Mouse (Mus musculus): ENCODE data around the gene Olfr1057.
"Not testable (repeated sequence)": the region's sequence is repeated elsewhere in the genome, so short reads cannot be mapped to it uniquely, and the experiment has no call there.

Olfr1057 gene

DNA sequence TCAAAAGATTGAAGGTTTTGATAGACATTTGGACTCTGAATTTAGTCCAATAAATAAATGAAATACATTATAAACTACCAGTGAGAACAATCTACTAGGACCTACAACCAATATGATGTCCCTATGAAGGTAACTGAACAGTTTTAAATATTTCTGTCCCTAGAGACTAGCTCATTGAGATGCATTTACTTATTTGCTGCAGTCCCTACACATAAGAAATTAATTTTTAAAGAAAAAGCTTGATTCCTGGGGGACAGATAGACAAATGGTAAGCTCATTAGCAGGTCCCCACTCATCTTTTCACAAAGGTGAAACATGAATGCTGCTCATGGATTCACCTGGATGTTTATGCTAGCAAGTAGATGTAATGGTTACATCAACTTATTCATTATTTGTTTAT is at the start of gene Olfr1057:
Gene Olfr1057, minus strand, starts transcription at position 101 of the 400 bp plus-strand sequence.
- no peak for DNase-seq

DNA sequence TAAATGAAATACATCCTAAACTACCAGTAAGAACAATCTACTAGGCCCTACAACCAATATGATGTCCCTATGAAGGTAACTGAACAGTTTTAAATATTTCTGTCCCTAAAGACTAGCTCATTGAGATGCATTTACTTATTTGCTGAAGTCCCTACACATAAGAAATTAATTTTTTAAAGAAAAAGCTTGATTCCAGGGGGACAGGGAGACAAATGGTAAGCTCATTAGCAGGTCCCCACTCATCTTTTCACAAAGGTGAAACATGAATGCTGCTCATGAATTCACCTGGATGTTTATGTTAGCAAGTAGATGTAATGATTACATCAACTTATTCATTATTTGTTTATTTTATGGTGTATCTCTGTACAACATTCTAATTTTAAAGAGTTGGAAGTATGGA is 48.5 kb upstream of the Olfr1057 start, which contains the start of gene Olfr1062:
Gene Olfr1062, minus strand, starts transcription at position 101 of the 400 bp plus-strand sequence.
- DNase-seq: not testable (repeated sequence)

GRCm38 (mm10) chr2:86413950-86414349 is 35.8 kb upstream of the Olfr1057 start, which contains the start of gene Olfr1061:
Gene Olfr1061, minus strand, starts transcription at chr2:86414050.
- no peak for DNase-seq

- no peak for DNase-seq
Observed at GRCm38 (mm10) chr2:86395114-86395513, 16.9 kb upstream of the Olfr1057 start.

DNA sequence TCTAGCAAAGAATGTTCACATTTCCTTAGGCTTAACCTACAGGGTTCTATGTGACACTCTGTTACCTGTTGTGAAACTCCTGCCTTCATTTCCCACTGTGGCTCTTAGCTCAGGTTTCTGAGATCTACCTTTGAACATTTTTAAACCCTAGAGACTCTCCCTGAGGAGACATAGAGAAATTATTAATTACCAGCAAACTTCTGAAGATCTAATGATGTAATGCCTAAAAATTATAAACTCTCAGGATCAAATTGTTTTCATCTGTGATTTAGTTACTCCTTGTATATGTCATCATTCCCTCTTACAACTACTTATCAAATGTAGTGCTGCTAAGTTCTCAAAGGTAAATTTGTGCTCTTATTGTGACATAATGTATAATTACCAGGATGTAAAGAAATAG is 10.3 kb upstream of the Olfr1057 start, which contains the start of gene Olfr1058:
Gene Olfr1058, minus strand, starts transcription at position 101 of the 400 bp plus-strand sequence.
- DNase-seq: not testable (repeated sequence)

DNA sequence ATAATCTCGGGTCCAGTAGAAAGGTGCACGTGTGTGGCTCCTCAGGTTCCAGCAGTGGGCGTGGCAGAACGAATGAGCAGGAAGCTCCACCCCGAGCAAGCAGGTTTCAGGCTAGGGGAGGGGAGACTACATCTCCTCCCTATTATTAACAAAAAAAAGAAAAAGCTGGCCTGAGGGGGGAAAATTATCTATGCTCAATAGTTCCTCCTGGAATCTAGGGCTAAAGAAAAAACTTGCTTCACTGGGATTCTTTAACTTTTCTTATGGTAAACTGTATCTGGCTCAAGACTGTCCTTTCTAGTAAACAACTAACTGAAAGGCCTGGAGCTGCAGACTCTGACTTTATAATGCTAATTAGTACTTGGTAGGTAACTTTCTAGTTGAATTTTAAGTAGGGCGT is 11.9 kb downstream of the Olfr1057 start:
- DNase-seq: not testable (repeated sequence)

DNA sequence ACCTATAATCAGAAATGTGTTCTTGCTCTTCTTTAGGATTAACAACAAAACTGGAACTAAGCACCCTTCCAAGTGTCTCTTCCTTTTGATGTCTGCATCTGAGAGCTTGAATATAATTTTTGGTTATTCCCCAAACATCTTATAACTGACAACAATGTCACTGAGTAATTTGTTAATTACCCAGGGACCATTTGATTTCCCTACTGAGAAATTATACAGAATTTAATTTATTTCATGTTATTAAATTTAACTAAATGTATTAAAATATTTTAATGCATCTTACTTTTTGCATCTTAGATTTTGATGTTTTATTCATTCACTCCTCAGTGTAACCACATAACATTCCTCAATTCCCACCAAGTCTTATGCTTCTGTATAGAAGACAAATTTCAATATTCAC is 15.8 kb downstream of the Olfr1057 start, which contains the start of gene Olfr1056:
Gene Olfr1056, minus strand, starts transcription at position 101 of the 400 bp plus-strand sequence.
- no peak for DNase-seq

DNA sequence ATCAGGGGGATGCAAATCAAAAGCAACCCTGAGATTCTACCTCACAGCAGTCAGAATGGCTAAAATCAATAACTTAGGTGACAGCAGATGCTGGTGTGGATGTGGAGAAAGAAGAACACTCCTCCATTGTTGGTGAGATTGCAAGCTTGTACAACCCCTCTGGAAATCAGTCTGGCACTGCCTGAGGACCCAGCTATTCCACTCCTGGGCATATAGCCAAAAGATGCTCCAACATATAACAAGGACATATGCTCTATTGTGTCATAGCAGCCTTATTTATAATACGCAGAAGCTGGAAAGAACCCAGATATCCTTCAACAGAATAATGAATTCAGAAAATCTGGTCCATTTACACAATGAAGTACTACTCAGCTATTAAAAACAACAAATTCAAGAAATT is 26.4 kb downstream of the Olfr1057 start:
- not testable (repeated sequence) for DNase-seq

DNA sequence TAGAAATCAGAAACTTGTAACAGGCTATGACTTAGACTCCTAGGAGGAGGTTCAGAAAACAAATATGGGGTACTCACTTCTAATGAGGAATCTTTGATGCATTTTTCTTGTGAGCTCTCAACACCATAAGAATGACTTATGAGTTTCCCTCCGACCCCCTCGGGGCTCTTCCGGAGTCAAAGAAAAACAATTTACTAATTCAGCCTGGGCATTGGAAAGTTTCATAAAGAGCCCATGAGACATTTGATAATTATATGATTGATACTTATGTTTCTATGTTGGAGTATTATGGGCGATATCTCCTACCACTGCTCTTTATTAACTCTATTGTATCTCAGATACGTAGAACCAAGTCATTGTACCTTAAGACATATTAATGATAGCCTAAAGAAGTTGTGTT is 28.0 kb downstream of the Olfr1057 start, which contains the start of gene Olfr1055:
Gene Olfr1055, minus strand, starts transcription at position 101 of the 400 bp plus-strand sequence.
- no peak for DNase-seq

GRCm38 (mm10) chr2:86335333-86335732 is 42.9 kb downstream of the Olfr1057 start, which contains the start of gene Olfr1054:
Gene Olfr1054, minus strand, starts transcription at chr2:86335433.
- DNase-seq: no peak

All from cerebellum, adult 9-10 months (tissue).